Mouse (Mus musculus) midbrain, embryonic 13.5 days (tissue): Measurements from ENCODE around the gene Elavl3. TPM values are rescaled to one million over a fixed set of nuclear protein-coding genes. Genes with fewer than 3 reads are reported as not detected.

ENCODE experiments used
- ATAC-seq: fragments of 200-750 bp; cut with Nextera tagmentation; 2 replicates; pipeline ENCODE4 v1.8.0; 2017; ENCODE audit warnings: mild to moderate bottlenecking, moderate TSS enrichment, moderate library complexity
- H3K27ac ChIP-seq: fragments of 300-500 bp; sonication (generic); 2 replicates; pipeline ENCODE4 v1.5.1; 2015; ENCODE audit warnings: inconsistent platforms, mild to moderate bottlenecking, moderate library complexity
- H3K27me3 ChIP-seq: fragments of 300-500 bp; sonication (generic); 2 replicates; pipeline ENCODE4 v1.6.1; 2015; ENCODE audit warnings: mild to moderate bottlenecking, inconsistent platforms
- H3K36me3 ChIP-seq: fragments of 300-500 bp; sonication (generic); 2 replicates; pipeline ENCODE4 v1.6.1; 2015; ENCODE audit warnings: mild to moderate bottlenecking, inconsistent platforms
- H3K4me1 ChIP-seq: fragments of 300-500 bp; sonication (generic); replicated peaks from 2 replicates; pipeline ENCODE4 v1.6.1; 2015; ENCODE audit warnings: inconsistent platforms
- H3K4me2 ChIP-seq: fragments of 300-500 bp; sonication (generic); replicated peaks from 2 replicates; pipeline ENCODE4 v1.6.1; 2015; ENCODE audit warnings: moderate library complexity, mild to moderate bottlenecking, inconsistent platforms
- H3K4me3 ChIP-seq: fragments of 300-500 bp; sonication (generic); replicated peaks from 2 replicates; pipeline ENCODE4 v1.5.1; 2015; ENCODE audit warnings: mild to moderate bottlenecking, inconsistent platforms
- H3K9ac ChIP-seq: fragments of 300-500 bp; sonication (generic); replicated peaks from 2 replicates; pipeline ENCODE4 v1.6.1; 2015; ENCODE audit warnings: mild to moderate bottlenecking, inconsistent platforms
- H3K9me3 ChIP-seq: fragments of 300-500 bp; sonication (generic); 2 replicates; pipeline ENCODE4 v1.6.1; 2016; ENCODE audit warnings: mild to moderate bottlenecking, inconsistent platforms
- WGBS: fragments of 180-500 bp; shearing (Covaris S2); methylation state at CpG from one replicate; pipeline ENCODE4 v1.1.7; 2015; 5-methylcytosine and 5-hydroxymethylcytosine counted together
- polyA plus RNA-seq: library from polyadenylated mRNA; unstranded; fragments of >200 nt; fragmentation: Nextera tagmentation; extraction: Ambion mirVana; gene quantifications from 2 replicates; pipeline ENCODE4 v1.2.1, GENCODE M21; 2015

Elavl3 gene
- polyA plus RNA-seq, 1 experiment from 2014 or later = 89.4 TPM

- H3K4me3 ChIP-seq = no peak overlapping the region
- no peaks in the 10 kb centered on the region for H3K27me3 ChIP-seq
- no peaks in the 10 kb centered on the region for H3K4me1 ChIP-seq
- H3K36me3 ChIP-seq = no peaks in the 10 kb centered on the region
- H3K4me2 ChIP-seq = no peak overlapping the region
- H3K27ac ChIP-seq = no peak overlapping the region
- H3K9ac ChIP-seq = no peak overlapping the region
- no peaks in the 10 kb centered on the region for H3K9me3 ChIP-seq
- no peak for ATAC-seq
- 90% methylated on average over 10 of the region's 10 CpGs for WGBS
Observed at GRCm38 (mm10) chr9:21976626-21977175, 75.1 kb downstream of the Elavl3 start.

GRCm38 (mm10) chr9:21969304-21969703, 82.5 kb downstream of the Elavl3 start:
- Histone ChIP-seq H3K4me3 (no peak overlapping the region), H3K9ac (no peak overlapping the region), H3K36me3 (no peaks in the 10 kb centered on the region), H3K27me3 (0 out of 2 replicates have a peak, but pooled peaks cover under 1% of the 10 kb centered on the region), H3K4me1 (no peaks in the 10 kb centered on the region), H3K4me2 (no peak overlapping the region), H3K9me3 (no peaks in the 10 kb centered on the region), H3K27ac (no peak overlapping the region)
- 93% methylated on average over 4 of the region's 4 CpGs for WGBS
- no peak for ATAC-seq

- peaks cover 4% of the 10 kb centered on the region; the same call in 1 of the 2 replicates for H3K27me3 ChIP-seq
- H3K36me3 ChIP-seq = no peaks in the 10 kb centered on the region
- no peak overlapping the region for H3K4me2 ChIP-seq
- H3K9me3 ChIP-seq = no peaks in the 10 kb centered on the region
- H3K4me3 ChIP-seq = no peak overlapping the region
- no peaks in the 10 kb centered on the region for H3K4me1 ChIP-seq
- no peak overlapping the region for H3K9ac ChIP-seq
- WGBS = 82% methylated on average over 6 of the region's 6 CpGs
- no peak overlapping the region for H3K27ac ChIP-seq
- no peak for ATAC-seq
Observed at GRCm38 (mm10) chr9:21968883-21969282, 82.9 kb downstream of the Elavl3 start.

Other genes starting within 250 kb of the Elavl3 start
- gene Angptl8, start 216.5 kb downstream of the Elavl3 start, polyA plus RNA-seq = 0.24 and 0.43 TPM in 2 replicates
- gene Dock6, start 199.4 kb downstream of the Elavl3 start, polyA plus RNA-seq = 14.2 and 17.0 TPM in 2 replicates
- gene Rab3d, start 133.8 kb downstream of the Elavl3 start, polyA plus RNA-seq = 10.8 and 11.4 TPM in 2 replicates
- gene Ccdc159, start 124.6 kb downstream of the Elavl3 start, polyA plus RNA-seq = 7.1 and 10.3 TPM in 2 replicates
- gene Tmem205, start 124.5 kb downstream of the Elavl3 start, polyA plus RNA-seq = 41.1 and 42.0 TPM in 2 replicates
- gene Plppr2, start 115.0 kb downstream of the Elavl3 start, polyA plus RNA-seq = 65.8 and 72.0 TPM in 2 replicates
- gene Swsap1, start 96.3 kb downstream of the Elavl3 start, polyA plus RNA-seq = 9.8 and 12.6 TPM in 2 replicates
- gene Epor, start 88.5 kb downstream of the Elavl3 start, polyA plus RNA-seq = 1.4 and 2.5 TPM in 2 replicates
- gene Rgl3, start 62.6 kb downstream of the Elavl3 start, polyA plus RNA-seq = 1.0 and 1.4 TPM in 2 replicates
- gene Ccdc151, start 49.4 kb downstream of the Elavl3 start, polyA plus RNA-seq = 3.9 and 4.9 TPM in 2 replicates
- 94.7 and 99.3 TPM in 2 replicates for gene Prkcsh, start 49.2 kb downstream of the Elavl3 start, polyA plus RNA-seq
- gene Gm49318, start 19.2 kb upstream of the Elavl3 start, polyA plus RNA-seq = not detected in 2 replicates
- 17.7 and 19.8 TPM in 2 replicates for gene Zfp653, start 19.4 kb upstream of the Elavl3 start, polyA plus RNA-seq
- gene Ecsit, start 33.4 kb upstream of the Elavl3 start, polyA plus RNA-seq = 44.3 and 50.3 TPM in 2 replicates
- 1.7 and 2.0 TPM in 2 replicates for gene Cnn1, start 47.2 kb upstream of the Elavl3 start, polyA plus RNA-seq
- 185 and 190 TPM in 2 replicates for gene Elof1, start 65.1 kb upstream of the Elavl3 start, polyA plus RNA-seq
- 0.42 and 0.64 TPM in 2 replicates for gene Acp5, start 83.7 kb upstream of the Elavl3 start, polyA plus RNA-seq
- 79.4 and 88.3 TPM in 2 replicates for gene Pigyl, start 104.8 kb upstream of the Elavl3 start, polyA plus RNA-seq
- gene Zfp872, start 136.1 kb upstream of the Elavl3 start, polyA plus RNA-seq = 0.22 and 0.24 TPM in 2 replicates
- gene Zfp809, start 173.7 kb upstream of the Elavl3 start, polyA plus RNA-seq = 10.1 and 13.4 TPM in 2 replicates
- gene Zfp599, start 207.9 kb upstream of the Elavl3 start, polyA plus RNA-seq = 9.7 and 10.0 TPM in 2 replicates